Mouse (Mus musculus): ENCODE data around the gene Setx. TPM values are rescaled to one million over a fixed set of nuclear protein-coding genes. Genes with fewer than 3 reads are reported as not detected.

Setx gene
- polyA plus RNA-seq, 1 experiment = 10.8 TPM

- Histone ChIP-seq H3K4me1 (ENCODE audit: control insufficient read depth, insufficient read depth, low read length) (peaks cover 5% of the 10 kb centered on the region; the same call in 1 of the 2 replicates), H3K27ac (ENCODE audit: control insufficient read depth, insufficient read depth, low read depth, low read length, poor library complexity) (peak overlapping the region; percentile 91), H3K4me3 (replicated peaks; ENCODE audit: control insufficient read depth, low read depth, low read length) (peak overlapping the region; percentile 55)
- 23% methylated on average over 16 of the region's 16 CpGs for WGBS
- TF ChIP-seq POLR2A (IDR thresholded peaks at IDR 0.05; ENCODE audit: borderline replicate concordance, control insufficient read depth, low read depth, low read length) (no peak), CTCF (IDR thresholded peaks at IDR 0.05; ENCODE audit: control insufficient read depth, insufficient read depth, low read length) (no peak)
Measured at GRCm38 (mm10) chr2:29193819-29194546, 70.0 kb downstream of the Setx start.

- H3K4me3 ChIP-seq (replicated peaks; ENCODE audit: control insufficient read depth, low read depth, low read length) = peak overlapping the region; percentile 56
- peak overlapping the region; percentile 87 for H3K27ac ChIP-seq (ENCODE audit: control insufficient read depth, insufficient read depth, low read depth, low read length, poor library complexity)
- WGBS = 4% methylated on average over 61 of the region's 61 CpGs
- TF ChIP-seq CTCF (IDR thresholded peaks at IDR 0.05; ENCODE audit: control insufficient read depth, insufficient read depth, low read length) (peak; percentile 80), POLR2A (IDR thresholded peaks at IDR 0.05; ENCODE audit: borderline replicate concordance, control insufficient read depth, low read depth, low read length) (peak; percentile 26; the same call in 1 of the 2 replicates)
- peaks cover 2% of the 10 kb centered on the region; the same call in 1 of the 2 replicates for H3K4me1 ChIP-seq (ENCODE audit: control insufficient read depth, insufficient read depth, low read length)
Measured at GRCm38 (mm10) chr2:29194547-29195463, 70.8 kb downstream of the Setx start.

GRCm38 (mm10) chr2:29196844-29197243, 72.9 kb downstream of the Setx start:
- Histone ChIP-seq H3K4me3 (replicated peaks; ENCODE audit: control insufficient read depth, low read depth, low read length) (no peak overlapping the region), H3K4me1 (ENCODE audit: control insufficient read depth, insufficient read depth, low read length) (no peaks in the 10 kb centered on the region; the same call in 1 of the 2 replicates), H3K27ac (ENCODE audit: control insufficient read depth, insufficient read depth, low read depth, low read length, poor library complexity) (no peak overlapping the region)
- WGBS = 72% methylated on average over 12 of the region's 12 CpGs
- TF ChIP-seq POLR2A (IDR thresholded peaks at IDR 0.05; ENCODE audit: borderline replicate concordance, control insufficient read depth, low read depth, low read length) = no peak
- no peak for TF ChIP-seq CTCF (IDR thresholded peaks at IDR 0.05; ENCODE audit: control insufficient read depth, insufficient read depth, low read length)

GRCm38 (mm10) chr2:29198446-29198845, 74.5 kb downstream of the Setx start:
- no peaks in the 10 kb centered on the region; the same call in 1 of the 2 replicates for H3K4me1 ChIP-seq (ENCODE audit: control insufficient read depth, insufficient read depth, low read length)
- TF ChIP-seq CTCF (IDR thresholded peaks at IDR 0.05; ENCODE audit: control insufficient read depth, insufficient read depth, low read length) (no peak), POLR2A (IDR thresholded peaks at IDR 0.05; ENCODE audit: borderline replicate concordance, control insufficient read depth, low read depth, low read length) (no peak)
- WGBS = 83% methylated on average over 5 of the region's 5 CpGs

GRCm38 (mm10) chr2:29199909-29200308, 75.9 kb downstream of the Setx start:
- Histone ChIP-seq H3K4me3 (replicated peaks; ENCODE audit: control insufficient read depth, low read depth, low read length) (no peak overlapping the region), H3K4me1 (ENCODE audit: control insufficient read depth, insufficient read depth, low read length) (no peaks in the 10 kb centered on the region), H3K27ac (ENCODE audit: control insufficient read depth, insufficient read depth, low read depth, low read length, poor library complexity) (peak overlapping the region; percentile 6; the same call in 1 of the 2 replicates)
- TF ChIP-seq CTCF (IDR thresholded peaks at IDR 0.05; ENCODE audit: control insufficient read depth, insufficient read depth, low read length) (peak; percentile 66), POLR2A (IDR thresholded peaks at IDR 0.05; ENCODE audit: borderline replicate concordance, control insufficient read depth, low read depth, low read length) (no peak)
- WGBS = 1% methylated on average over 3 of the region's 3 CpGs

More at GRCm38 (mm10) chr2:29198446-29198845, 74.5 kb downstream of the Setx start:
- Histone ChIP-seq H3K4me3 (replicated peaks; ENCODE audit: control insufficient read depth, low read depth, low read length) (no peak overlapping the region), H3K27ac (ENCODE audit: control insufficient read depth, insufficient read depth, low read depth, low read length, poor library complexity) (no peak overlapping the region)

GRCm38 (mm10) chr2:29201223-29201955, 77.4 kb downstream of the Setx start:
- H3K4me1 ChIP-seq (ENCODE audit: control insufficient read depth, insufficient read depth, low read length) = no peaks in the 10 kb centered on the region
- WGBS = 75% methylated on average over 11 of the region's 11 CpGs
- H3K4me3 ChIP-seq (replicated peaks; ENCODE audit: control insufficient read depth, low read depth, low read length) = no peak overlapping the region
- TF ChIP-seq POLR2A (IDR thresholded peaks at IDR 0.05; ENCODE audit: borderline replicate concordance, control insufficient read depth, low read depth, low read length) (no peak), CTCF (IDR thresholded peaks at IDR 0.05; ENCODE audit: control insufficient read depth, insufficient read depth, low read length) (no peak)
- H3K27ac ChIP-seq (ENCODE audit: control insufficient read depth, insufficient read depth, low read depth, low read length, poor library complexity) = no peak overlapping the region

GRCm38 (mm10) chr2:29206156-29206555, 82.2 kb downstream of the Setx start:
- 56% methylated on average over 8 of the region's 8 CpGs for WGBS
- Histone ChIP-seq H3K4me3 (replicated peaks; ENCODE audit: control insufficient read depth, low read depth, low read length) (no peak overlapping the region), H3K4me1 (ENCODE audit: control insufficient read depth, insufficient read depth, low read length) (no peaks in the 10 kb centered on the region), H3K27ac (ENCODE audit: control insufficient read depth, insufficient read depth, low read depth, low read length, poor library complexity) (no peak overlapping the region)
- TF ChIP-seq CTCF (IDR thresholded peaks at IDR 0.05; ENCODE audit: control insufficient read depth, insufficient read depth, low read length) (no peak), POLR2A (IDR thresholded peaks at IDR 0.05; ENCODE audit: borderline replicate concordance, control insufficient read depth, low read depth, low read length) (no peak)
